Mouse (Mus musculus) myocyte (in vitro differentiated cells): ENCODE data around the gene Prr23a3.

Experiments used
- CEBPB ChIP-seq: IDR thresholded peaks from 2 replicates; pipeline ENCODE4 v1.6.1; 2011; ENCODE audit warnings: mild to moderate bottlenecking, moderate library complexity; ENCODE audit not compliant: poor library complexity, insufficient read depth, severe bottlenecking
- E2F4 ChIP-seq: IDR thresholded peaks from one replicate; pipeline ENCODE4 v1.6.1; 2011; ENCODE audit warnings: mild to moderate bottlenecking, control low read depth, moderate library complexity; ENCODE audit not compliant: insufficient read depth
- POLR2A ChIP-seq: IDR thresholded peaks from one replicate; pipeline ENCODE4 v1.6.1; 2011; ENCODE audit warnings: low read depth, mild to moderate bottlenecking, control low read depth, moderate library complexity; ENCODE audit not compliant: insufficient read length
- POLR2AphosphoS2 ChIP-seq: IDR thresholded peaks from one replicate; pipeline ENCODE4 v1.6.1; 2011; ENCODE audit warnings: low read depth, control low read depth; ENCODE audit not compliant: insufficient read length
- REST ChIP-seq: IDR thresholded peaks from one replicate; pipeline ENCODE4 v1.6.1; 2011; ENCODE audit warnings: mild to moderate bottlenecking, control low read depth, moderate library complexity; ENCODE audit not compliant: insufficient read depth, insufficient read length
- SRF ChIP-seq: IDR thresholded peaks from one replicate; pipeline ENCODE4 v1.6.1; 2011; ENCODE audit warnings: low read depth; ENCODE audit not compliant: control insufficient read depth, insufficient read length
- TCF3 ChIP-seq: IDR thresholded peaks from one replicate; pipeline ENCODE4 v1.6.1; 2011; ENCODE audit warnings: low read depth, control low read depth; ENCODE audit not compliant: insufficient read length
- USF1 ChIP-seq: IDR thresholded peaks from one replicate; pipeline ENCODE4 v1.6.1; 2011; ENCODE audit warnings: low read depth, mild to moderate bottlenecking, control low read depth, moderate library complexity

- TF ChIP-seq POLR2A, result no peak
- TF ChIP-seq CEBPB, result no peak
- TF ChIP-seq USF1, result no peak
- TF ChIP-seq TCF3, result no peak
- no peak for TF ChIP-seq POLR2AphosphoS2
- no peak for TF ChIP-seq REST
- TF ChIP-seq E2F4, result no peak
- no peak for TF ChIP-seq SRF
Measured at GRCm38 (mm10) chr9:98837537-98838074, 27.0 kb upstream of the Prr23a3 start.
